9 mouse cellular contexts compared by ENCODE assay signal in the genomic region with DNA sequence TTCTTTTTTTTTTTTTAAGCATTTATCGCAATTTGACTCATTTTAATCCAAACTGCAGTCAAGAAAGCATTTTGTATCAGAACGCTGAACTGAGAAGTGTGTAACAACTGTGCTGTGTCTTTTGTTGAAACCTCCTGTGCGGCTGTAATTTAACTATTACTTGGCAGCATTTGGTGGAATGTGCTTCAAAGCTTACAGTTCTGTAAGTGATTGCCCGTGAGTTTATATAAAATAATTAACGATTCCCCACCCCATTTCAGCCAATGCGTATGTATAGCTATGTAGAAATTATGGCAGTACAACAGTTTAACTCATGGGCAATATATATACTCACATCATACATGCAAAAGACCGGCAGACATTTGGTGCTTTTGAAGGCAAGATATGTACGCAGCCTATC.
A peak's percentile ranks its signal among the peaks of the same experiment; 100 is the strongest.
DNase-seq lines count a peak whose midpoint lies in the region; ATAC-seq and TF ChIP-seq lines count a peak whose summit lies in the region.
"Had no signal": no experiment of that assay in that cellular context is flagged by ENCODE, and none has a peak within 500 bp of the region (broad histone marks: within the 10 kb centered on the region; RNA-seq: fewer than 3 reads in every experiment).

No protein-coding gene starts in this region.

- WGBS in kidney, embryonic 14.5 days, result 51% methylated on average over 8 of the region's 8 CpGs
- 33% methylated on average over 8 of the region's 8 CpGs for WGBS in embryonic facial prominence, embryonic 11.5 days
- WGBS in hindbrain, embryonic 13.5 days, result 27% methylated on average over 8 of the region's 8 CpGs
- WGBS in midbrain, embryonic 15.5 days, result 6% methylated on average over 8 of the region's 8 CpGs
- 11% methylated on average over 8 of the region's 8 CpGs for WGBS in cerebellum, adult 2 months
- 40% methylated on average over 8 of the region's 8 CpGs for WGBS in lung, adult 2 months

- H3K27ac ChIP-seq in kidney, embryonic 14.5 days (ENCODE audit: low read depth, low read length), result peak overlapping the region; percentile 76; the same call in 1 of the 2 replicates
- H3K27ac ChIP-seq in embryonic facial prominence, embryonic 11.5 days (replicated peaks; ENCODE audit: low read depth, low read length), result peak overlapping the region; percentile 98
- peak overlapping the region; percentile 100 for H3K27ac ChIP-seq in hindbrain, embryonic 13.5 days
- H3K27ac ChIP-seq in midbrain, embryonic 15.5 days, result peak overlapping the region; percentile 98
- H3K27ac ChIP-seq in cerebellum, adult 2 months (ENCODE audit: insufficient read depth, low read length), result no peak overlapping the region

- peak overlapping the region; percentile 68 for H3K4me3 ChIP-seq in kidney, embryonic 14.5 days (ENCODE audit: low read length)
- H3K4me3 ChIP-seq in embryonic facial prominence, embryonic 11.5 days (ENCODE audit: low read depth, low read length), result peak overlapping the region; percentile 79
- peak overlapping the region; percentile 82 for H3K4me3 ChIP-seq in hindbrain, embryonic 13.5 days
- H3K4me3 ChIP-seq in midbrain, embryonic 15.5 days, result peak overlapping the region; percentile 55
- H3K4me3 ChIP-seq in cerebellum, adult 2 months (replicated peaks; ENCODE audit: insufficient read depth, low read depth, low read length), result no peak overlapping the region
- no peak overlapping the region for H3K4me3 ChIP-seq in lung, adult 2 months (replicated peaks; ENCODE audit: extremely low read depth, low read depth, low read length)

- H3K4me1 ChIP-seq in kidney, embryonic 14.5 days (ENCODE audit: control insufficient read depth, insufficient read depth, low read length), result peaks cover 7% of the 10 kb centered on the region; the same call in 1 of the 2 replicates
- no peaks in the 10 kb centered on the region for H3K4me1 ChIP-seq in embryonic facial prominence, embryonic 11.5 days (ENCODE audit: control insufficient read depth, insufficient read depth, low read length)
- H3K4me1 ChIP-seq in hindbrain, embryonic 13.5 days (replicated peaks), result peaks cover 28% of the 10 kb centered on the region
- H3K4me1 ChIP-seq in midbrain, embryonic 15.5 days, result peaks cover 7% of the 10 kb centered on the region
- no peaks in the 10 kb centered on the region for H3K4me1 ChIP-seq in cerebellum, adult 2 months (ENCODE audit: control insufficient read depth, insufficient read depth, low read length)
- no peaks in the 10 kb centered on the region for H3K4me1 ChIP-seq in lung, adult 2 months (ENCODE audit: control insufficient read depth, insufficient read depth, low read length)

- no peak for DNase-seq in kidney, postnatal 4 days
- no peak for DNase-seq in embryonic facial prominence, embryonic 11.5 days (ENCODE audit: low spot score)
- DNase-seq in cerebellum, adult 2 months, result no peak
- no peak for DNase-seq in urinary bladder, postnatal 36 days (ENCODE audit: low spot score in 2 of 2)
- no peak for DNase-seq in lung, adult 2 months
- DNase-seq: thymus, postnatal 36 days had no signal

- peaks cover 8% of the 10 kb centered on the region; the same call in 1 of the 2 replicates for H3K36me3 ChIP-seq in kidney, embryonic 14.5 days (ENCODE audit: control insufficient read depth, insufficient read depth, low read length)
- no peaks in the 10 kb centered on the region for H3K36me3 ChIP-seq in embryonic facial prominence, embryonic 11.5 days (replicated peaks; ENCODE audit: control insufficient read depth, insufficient read depth, low read depth, low read length)
- H3K36me3 ChIP-seq in hindbrain, embryonic 13.5 days, result peaks cover 6% of the 10 kb centered on the region; the same call in 1 of the 2 replicates
- H3K36me3 ChIP-seq in midbrain, embryonic 15.5 days (replicated peaks), result no peaks in the 10 kb centered on the region

- H3K9me3 ChIP-seq in kidney, embryonic 14.5 days (ENCODE audit: control insufficient read depth, low read length), result no peaks in the 10 kb centered on the region
- no peaks in the 10 kb centered on the region for H3K9me3 ChIP-seq in embryonic facial prominence, embryonic 11.5 days (replicated peaks; ENCODE audit: control insufficient read depth, low read length)
- H3K9me3 ChIP-seq in hindbrain, embryonic 13.5 days, result no peaks in the 10 kb centered on the region
- no peaks in the 10 kb centered on the region for H3K9me3 ChIP-seq in midbrain, embryonic 15.5 days

- no peak for TF ChIP-seq POLR2A in cerebellum, adult 2 months (IDR thresholded peaks at IDR 0.05; ENCODE audit: borderline replicate concordance, insufficient read depth, low read length)
- no peak for TF ChIP-seq POLR2A in lung, adult 2 months (IDR thresholded peaks at IDR 0.05; ENCODE audit: borderline replicate concordance, extremely low read depth, low read depth, low read length)

- ATAC-seq in kidney, embryonic 14.5 days (ENCODE audit: low FRiP score, low TSS enrichment), result no peak
- ATAC-seq in embryonic facial prominence, embryonic 11.5 days (replicated peaks; ENCODE audit: insufficient number of reproducible peaks, low FRiP score, low TSS enrichment, low read depth), result no peak
- no peak for ATAC-seq in hindbrain, embryonic 13.5 days (ENCODE audit: low FRiP score)
- no peak for ATAC-seq in midbrain, embryonic 15.5 days (replicated peaks)

- peak overlapping the region; percentile 73 for H3K9ac ChIP-seq in kidney, embryonic 14.5 days (ENCODE audit: low read depth, low read length)
- peak overlapping the region; percentile 94 for H3K9ac ChIP-seq in embryonic facial prominence, embryonic 11.5 days (replicated peaks; ENCODE audit: low read length)
- peak overlapping the region; percentile 100 for H3K9ac ChIP-seq in hindbrain, embryonic 13.5 days
- H3K9ac ChIP-seq in midbrain, embryonic 15.5 days, result peak overlapping the region; percentile 89

- TF ChIP-seq CTCF in cerebellum, adult 2 months (IDR thresholded peaks at IDR 0.05; ENCODE audit: borderline replicate concordance, insufficient read depth, low read depth, low read length), result no peak
- no peak for TF ChIP-seq CTCF in lung, adult 2 months (IDR thresholded peaks at IDR 0.05; ENCODE audit: insufficient read depth, low read length)

- H3K4me2 ChIP-seq in kidney, embryonic 14.5 days (replicated peaks; ENCODE audit: low read depth, low read length), result peak overlapping the region; percentile 66
- H3K4me2 ChIP-seq in embryonic facial prominence, embryonic 11.5 days (ENCODE audit: low read depth, low read length), result peak overlapping the region; percentile 46
- peak overlapping the region; percentile 82 for H3K4me2 ChIP-seq in hindbrain, embryonic 13.5 days
- H3K4me2 ChIP-seq in midbrain, embryonic 15.5 days, result peak overlapping the region; percentile 54

- H3K27me3 ChIP-seq in kidney, embryonic 14.5 days (ENCODE audit: control insufficient read depth, insufficient read depth, low read length), result no peaks in the 10 kb centered on the region
- no peaks in the 10 kb centered on the region for H3K27me3 ChIP-seq in embryonic facial prominence, embryonic 11.5 days (ENCODE audit: control insufficient read depth, insufficient read depth, low read length)
- no peaks in the 10 kb centered on the region for H3K27me3 ChIP-seq in hindbrain, embryonic 13.5 days
- no peaks in the 10 kb centered on the region for H3K27me3 ChIP-seq in midbrain, embryonic 15.5 days (replicated peaks)
- H3K27me3 ChIP-seq in cerebellum, adult 2 months (ENCODE audit: control insufficient read depth, insufficient read depth, low read length), result peaks cover 3% of the 10 kb centered on the region; the same call in 1 of the 2 replicates

Comparison
In these comparisons a context has a peak if more than half of its experiments do, and no peak if none do; other contexts are left out.
1. H3K4me3 ChIP-seq: peak in kidney, embryonic 14.5 days (single experiment), embryonic facial prominence, embryonic 11.5 days (single experiment), hindbrain, embryonic 13.5 days (single experiment) and midbrain, embryonic 15.5 days (single experiment); none in cerebellum, adult 2 months (single experiment) and lung, adult 2 months (single experiment).
2. Peak in every context shown above with its lines, with median percentiles within 50 percentile points of each other: H3K4me2 ChIP-seq and H3K9ac ChIP-seq.